Mouse (Mus musculus) neural tube, embryonic 15.5 days (tissue): ENCODE results near the gene Gsk3b. TPM values are rescaled to one million over a fixed set of nuclear protein-coding genes. Genes with fewer than 3 reads are reported as not detected.

Experiments
- ATAC-seq: fragments of 200-750 bp; cut with Nextera tagmentation; 2 replicates; pipeline ENCODE4 v1.8.0; 2017; ENCODE audit warnings: mild to moderate bottlenecking, moderate TSS enrichment, moderate library complexity; ENCODE audit not compliant: low FRiP score
- H3K27ac ChIP-seq: fragments of 300-500 bp; sonication (generic); replicated peaks from 2 replicates; pipeline ENCODE4 v1.5.1; 2015; ENCODE audit warnings: mild to moderate bottlenecking, inconsistent platforms
- H3K27me3 ChIP-seq: fragments of 300-500 bp; sonication (generic); replicated peaks from 2 replicates; pipeline ENCODE4 v1.6.1; 2015; ENCODE audit warnings: inconsistent platforms
- H3K36me3 ChIP-seq: fragments of 300-500 bp; sonication (generic); 2 replicates; pipeline ENCODE4 v1.6.1; 2015; ENCODE audit warnings: inconsistent platforms
- H3K4me1 ChIP-seq: fragments of 300-500 bp; sonication (generic); 2 replicates; pipeline ENCODE4 v1.6.1; 2015; ENCODE audit warnings: inconsistent platforms
- H3K4me2 ChIP-seq: fragments of 300-500 bp; sonication (generic); 2 replicates; pipeline ENCODE4 v1.6.1; 2015; ENCODE audit warnings: inconsistent platforms, mild to moderate bottlenecking, moderate library complexity
- H3K4me3 ChIP-seq: fragments of 300-500 bp; sonication (generic); replicated peaks from 2 replicates; pipeline ENCODE4 v1.5.1; 2015; ENCODE audit warnings: mild to moderate bottlenecking, inconsistent platforms
- H3K9ac ChIP-seq: fragments of 300-500 bp; sonication (generic); replicated peaks from 2 replicates; pipeline ENCODE4 v1.6.1; 2015; ENCODE audit warnings: mild to moderate bottlenecking, inconsistent platforms
- H3K9me3 ChIP-seq: fragments of 300-500 bp; sonication (generic); replicated peaks from 2 replicates; pipeline ENCODE4 v1.6.1; 2016; ENCODE audit warnings: inconsistent platforms
- WGBS: fragments of 180-500 bp; shearing (Covaris S2); methylation state at CpG from one replicate; pipeline ENCODE4 v1.1.7; 2015; ENCODE audit warnings: mixed read lengths; 5-methylcytosine and 5-hydroxymethylcytosine counted together
- polyA plus RNA-seq: library from polyadenylated mRNA; unstranded; fragments of >200 nt; fragmentation: Nextera tagmentation; extraction: Ambion mirVana; gene quantifications from 2 replicates; pipeline ENCODE4 v1.2.1, GENCODE M21; 2015

Gsk3b gene
- polyA plus RNA-seq, 1 experiment from 2014 or later = 145 TPM

GRCm38 (mm10) chr16:38248331-38248961 is 159.6 kb downstream of the Gsk3b start:
- Histone ChIP-seq H3K27me3 (no peaks in the 10 kb centered on the region), H3K27ac (no peak overlapping the region), H3K4me2 (no peak overlapping the region), H3K4me1 (0 out of 2 replicates have a peak, but pooled peaks cover 3% of the 10 kb centered on the region), H3K9me3 (no peaks in the 10 kb centered on the region), H3K36me3 (peaks cover 9% of the 10 kb centered on the region; the same call in 1 of the 2 replicates), H3K4me3 (no peak overlapping the region), H3K9ac (no peak overlapping the region)
- 45% methylated on average over 13 of the region's 13 CpGs for whole genome bisulfite sequencing
- ATAC-seq = no peak

- no peak for ATAC-seq
- Histone ChIP-seq H3K36me3 (peaks cover 6% of the 10 kb centered on the region; the same call in 1 of the 2 replicates), H3K4me3 (no peak overlapping the region), H3K27ac (no peak overlapping the region), H3K9me3 (no peaks in the 10 kb centered on the region), H3K9ac (no peak overlapping the region), H3K27me3 (no peaks in the 10 kb centered on the region), H3K4me1 (0 out of 2 replicates have a peak, but pooled peaks cover 3% of the 10 kb centered on the region), H3K4me2 (no peak overlapping the region)
- 95% methylated on average over 6 of the region's 6 CpGs for WGBS
Observed at GRCm38 (mm10) chr16:38250467-38250866, 161.7 kb downstream of the Gsk3b start.

GRCm38 (mm10) chr16:38254001-38254400 is 165.2 kb downstream of the Gsk3b start:
- no peak overlapping the region for H3K4me3 ChIP-seq
- no peak overlapping the region for H3K4me2 ChIP-seq
- no peak overlapping the region for H3K27ac ChIP-seq
- H3K9ac ChIP-seq = no peak overlapping the region
- no peaks in the 10 kb centered on the region for H3K9me3 ChIP-seq
- no peak for ATAC-seq
- H3K4me1 ChIP-seq = no peaks in the 10 kb centered on the region
- 83% methylated on average over 14 of the region's 14 CpGs for WGBS
- H3K36me3 ChIP-seq = no peaks in the 10 kb centered on the region
- H3K27me3 ChIP-seq = no peaks in the 10 kb centered on the region

- Histone ChIP-seq H3K9me3 (no peaks in the 10 kb centered on the region), H3K27ac (no peak overlapping the region), H3K4me1 (no peaks in the 10 kb centered on the region), H3K9ac (no peak overlapping the region), H3K4me2 (no peak overlapping the region), H3K27me3 (no peaks in the 10 kb centered on the region), H3K36me3 (no peaks in the 10 kb centered on the region), H3K4me3 (no peak overlapping the region)
- 77% methylated on average over 4 of the region's 4 CpGs for WGBS
- no peak for ATAC-seq
Observed at GRCm38 (mm10) chr16:38255107-38255506, 166.3 kb downstream of the Gsk3b start.

- ATAC-seq = no peak
- Histone ChIP-seq H3K9ac (no peak overlapping the region), H3K27me3 (no peaks in the 10 kb centered on the region), H3K36me3 (no peaks in the 10 kb centered on the region), H3K9me3 (no peaks in the 10 kb centered on the region), H3K27ac (no peak overlapping the region), H3K4me3 (no peak overlapping the region), H3K4me1 (no peaks in the 10 kb centered on the region), H3K4me2 (no peak overlapping the region)
- WGBS = 93% methylated on average over 9 of the region's 9 CpGs
Observed at GRCm38 (mm10) chr16:38255927-38256326, 167.1 kb downstream of the Gsk3b start.

GRCm38 (mm10) chr16:38271601-38272000 is 182.8 kb downstream of the Gsk3b start:
- Histone ChIP-seq H3K9ac (no peak overlapping the region), H3K27me3 (no peaks in the 10 kb centered on the region), H3K4me3 (no peak overlapping the region), H3K36me3 (no peaks in the 10 kb centered on the region), H3K9me3 (no peaks in the 10 kb centered on the region), H3K27ac (no peak overlapping the region), H3K4me1 (no peaks in the 10 kb centered on the region), H3K4me2 (no peak overlapping the region)
- no peak for ATAC-seq
- 71% methylated on average over 3 of the region's 3 CpGs for WGBS

- Histone ChIP-seq H3K9me3 (no peaks in the 10 kb centered on the region), H3K27me3 (no peaks in the 10 kb centered on the region), H3K4me2 (no peak overlapping the region), H3K27ac (no peak overlapping the region), H3K9ac (no peak overlapping the region), H3K4me3 (no peak overlapping the region), H3K36me3 (no peaks in the 10 kb centered on the region), H3K4me1 (no peaks in the 10 kb centered on the region)
- no peak for ATAC-seq
- WGBS = 39% methylated on average over 5 of the region's 5 CpGs
Observed at GRCm38 (mm10) chr16:38272483-38272882, 183.7 kb downstream of the Gsk3b start.

GRCm38 (mm10) chr16:38274737-38275136 is 185.9 kb downstream of the Gsk3b start:
- H3K36me3 ChIP-seq = no peaks in the 10 kb centered on the region
- no peak overlapping the region for H3K9ac ChIP-seq
- H3K27ac ChIP-seq = no peak overlapping the region
- H3K4me2 ChIP-seq = no peak overlapping the region
- ATAC-seq = no peak
- H3K4me1 ChIP-seq = no peaks in the 10 kb centered on the region
- H3K9me3 ChIP-seq = no peaks in the 10 kb centered on the region
- WGBS = 85% methylated on average over 2 of the region's 2 CpGs
- H3K4me3 ChIP-seq = no peak overlapping the region
- H3K27me3 ChIP-seq = no peaks in the 10 kb centered on the region

- H3K4me3 ChIP-seq = no peak overlapping the region
- no peak overlapping the region for H3K9ac ChIP-seq
- no peaks in the 10 kb centered on the region for H3K27me3 ChIP-seq
- ATAC-seq = no peak
- no peaks in the 10 kb centered on the region for H3K36me3 ChIP-seq
- H3K4me2 ChIP-seq = no peak overlapping the region
- no peaks in the 10 kb centered on the region for H3K9me3 ChIP-seq
- no peak overlapping the region for H3K27ac ChIP-seq
- peaks cover 4% of the 10 kb centered on the region; the same call in 1 of the 2 replicates for H3K4me1 ChIP-seq
- 91% methylated on average over 5 of the region's 5 CpGs for WGBS
Observed at GRCm38 (mm10) chr16:38279794-38280193, 191.0 kb downstream of the Gsk3b start.

- peaks cover 4% of the 10 kb centered on the region; the same call in 1 of the 2 replicates for H3K4me1 ChIP-seq
- H3K9me3 ChIP-seq = no peaks in the 10 kb centered on the region
- H3K27ac ChIP-seq = no peak overlapping the region
- 82% methylated on average over 7 of the region's 7 CpGs for WGBS
- H3K27me3 ChIP-seq = no peaks in the 10 kb centered on the region
- no peak for ATAC-seq
- no peak overlapping the region for H3K9ac ChIP-seq
- no peak overlapping the region for H3K4me3 ChIP-seq
- H3K36me3 ChIP-seq = no peaks in the 10 kb centered on the region
- no peak overlapping the region for H3K4me2 ChIP-seq
Observed at GRCm38 (mm10) chr16:38280951-38281350, 192.2 kb downstream of the Gsk3b start.

- Histone ChIP-seq H3K9ac (no peak overlapping the region), H3K4me1 (peaks cover 4% of the 10 kb centered on the region; the same call in 1 of the 2 replicates), H3K9me3 (no peaks in the 10 kb centered on the region), H3K27ac (no peak overlapping the region), H3K4me2 (no peak overlapping the region), H3K27me3 (no peaks in the 10 kb centered on the region), H3K36me3 (no peaks in the 10 kb centered on the region), H3K4me3 (no peak overlapping the region)
- no peak for ATAC-seq
- WGBS = 88% methylated on average over 7 of the region's 7 CpGs
Observed at GRCm38 (mm10) chr16:38282559-38283160, 193.9 kb downstream of the Gsk3b start.

GRCm38 (mm10) chr16:38283300-38283699 is 194.5 kb downstream of the Gsk3b start:
- no peaks in the 10 kb centered on the region for H3K9me3 ChIP-seq
- H3K27me3 ChIP-seq = no peaks in the 10 kb centered on the region
- H3K4me2 ChIP-seq = no peak overlapping the region
- no peak overlapping the region for H3K4me3 ChIP-seq
- no peaks in the 10 kb centered on the region for H3K36me3 ChIP-seq
- 13% methylated on average over 3 of the region's 3 CpGs for WGBS
- H3K27ac ChIP-seq = no peak overlapping the region
- peaks cover 4% of the 10 kb centered on the region; the same call in 1 of the 2 replicates for H3K4me1 ChIP-seq
- no peak overlapping the region for H3K9ac ChIP-seq
- no peak for ATAC-seq
